Mouse (Mus musculus): ENCODE data around the gene Socs7.

Gene Socs7

DNA sequence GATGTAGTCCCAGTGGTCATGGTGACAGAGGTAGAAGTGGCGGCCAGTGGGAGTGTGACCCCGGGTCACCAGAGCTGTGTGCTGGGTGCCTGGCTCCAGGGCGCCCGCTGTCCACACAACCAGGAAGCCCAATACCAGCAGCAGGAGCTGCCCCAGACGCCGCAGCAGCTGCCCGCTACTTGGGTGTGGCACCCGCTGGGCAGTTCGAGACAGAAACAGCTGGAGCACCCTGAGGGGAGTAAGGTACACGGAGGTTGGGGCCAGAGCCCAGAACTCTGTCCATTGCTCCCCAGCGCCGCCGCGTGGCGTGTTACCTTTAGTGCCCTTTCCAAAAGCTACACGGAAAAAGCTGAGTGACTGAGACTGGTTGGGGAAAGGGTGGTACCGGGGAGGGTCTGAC lies 18.7 kb upstream of the Socs7 start:
- no peak for DNase-seq

DNA sequence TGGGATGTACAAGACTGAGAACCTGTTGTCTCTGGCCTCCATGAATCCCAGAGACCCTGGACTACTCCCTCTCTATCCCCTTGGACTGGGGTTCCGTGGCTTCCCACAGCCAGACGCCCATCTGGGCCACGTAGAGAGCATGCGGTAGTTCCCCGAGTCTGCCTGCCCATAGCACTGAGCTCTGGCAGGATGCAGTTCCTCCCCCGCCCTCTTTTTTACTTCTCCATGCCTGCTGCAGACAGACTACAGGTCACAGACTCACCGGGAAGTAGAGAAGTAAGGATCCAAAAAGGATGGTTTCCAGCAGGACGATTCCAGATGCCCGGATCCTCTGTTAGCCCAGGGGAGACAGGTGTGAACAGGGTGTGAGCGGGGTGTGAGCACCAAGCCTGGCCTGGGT lies 16.9 kb upstream of the Socs7 start:
- DNase-seq = no peak

DNA sequence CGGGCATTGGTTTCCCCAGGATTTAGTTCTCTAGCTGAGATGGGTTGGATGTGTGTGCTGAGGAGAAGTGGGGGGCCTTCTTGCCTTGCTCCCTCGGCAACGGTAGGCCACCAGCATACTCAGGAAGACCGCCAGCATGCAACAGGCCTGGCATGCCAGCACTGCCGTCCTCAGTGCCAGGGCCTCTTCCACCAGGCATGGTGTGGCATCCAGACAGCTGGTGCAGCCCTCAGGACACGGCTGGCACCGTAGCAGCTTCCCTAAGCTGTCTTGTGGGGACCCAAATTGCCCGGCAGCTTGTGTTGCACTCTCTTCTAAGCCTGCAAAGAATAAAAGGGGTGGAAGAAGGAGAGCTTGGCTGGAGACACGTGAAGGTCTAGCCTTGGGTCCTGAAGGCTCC lies 16.0 kb upstream of the Socs7 start:
- DNase-seq = peak; percentile 37 to 62

DNA sequence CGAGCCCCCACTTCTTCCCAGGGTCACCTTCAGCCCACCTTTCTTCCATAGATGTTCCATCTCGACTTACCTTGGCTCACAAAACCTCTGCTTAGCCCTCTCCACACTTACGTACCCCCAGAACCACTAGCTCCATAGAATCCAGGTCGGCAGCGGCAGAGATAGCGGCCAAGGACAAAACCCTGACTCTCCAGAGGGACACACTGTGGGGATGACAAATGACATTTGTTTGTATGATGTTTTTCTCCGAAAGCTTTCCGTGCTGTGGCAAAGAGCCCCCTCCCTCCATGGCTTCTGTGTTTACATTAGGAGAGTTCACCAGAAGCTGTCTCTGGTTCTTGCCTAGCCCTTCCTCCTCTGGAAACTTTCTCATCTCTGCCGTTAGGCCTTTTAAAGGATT lies 15.1 kb upstream of the Socs7 start:
- no peak for DNase-seq

DNA sequence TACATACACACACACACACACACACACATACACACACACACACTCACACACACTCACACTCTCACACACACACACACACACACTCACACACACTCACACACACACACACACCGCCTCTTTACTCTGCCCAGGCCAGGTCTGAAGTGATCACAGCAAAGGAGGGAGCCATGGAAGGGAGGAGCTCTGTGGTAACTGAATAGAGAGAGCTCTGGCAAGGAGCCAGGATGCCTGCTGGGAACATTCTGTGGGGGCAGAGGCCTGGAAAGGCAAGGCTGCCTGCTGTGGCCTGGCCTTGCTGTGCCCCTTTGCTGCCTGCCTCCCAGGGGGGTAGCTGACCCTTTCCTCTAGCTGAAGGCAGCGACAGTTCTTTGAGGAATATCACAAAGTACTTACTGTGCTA lies 12.3 kb upstream of the Socs7 start:
- DNase-seq = peak; percentile 73 to 77

DNA sequence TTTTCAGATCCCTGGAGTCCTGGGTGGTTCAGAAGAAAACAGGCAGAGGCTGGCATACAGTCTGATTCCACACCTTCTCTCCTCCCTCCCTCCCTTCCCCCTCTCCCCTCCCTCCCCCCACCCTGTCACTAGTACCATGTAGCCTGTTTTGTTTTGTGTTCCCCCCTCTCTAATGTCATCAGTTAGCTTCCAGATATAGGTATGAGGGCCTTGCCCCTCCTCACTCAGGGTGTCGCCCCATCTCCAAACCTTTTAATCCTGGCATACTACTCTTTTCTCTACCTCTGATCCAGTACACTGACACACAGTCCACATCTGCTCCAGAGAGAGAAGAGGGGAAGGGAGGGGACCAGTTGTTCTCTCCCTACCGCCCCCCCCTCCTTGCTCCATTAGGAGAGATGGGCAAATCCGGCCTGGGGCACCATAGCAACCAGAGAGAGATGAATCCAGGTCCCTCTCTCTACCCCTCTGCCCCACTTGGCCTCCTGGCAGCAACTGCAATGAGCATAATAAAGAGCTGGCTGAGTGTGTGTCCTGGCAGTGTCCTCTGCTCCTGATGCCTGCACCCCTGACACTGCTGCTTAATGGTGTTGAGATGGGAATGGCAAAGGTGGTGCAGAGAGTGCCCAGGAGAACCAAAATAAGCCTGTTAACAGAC lies 10.2 kb upstream of the Socs7 start, which contains the start of gene Gpr179:
Gene Gpr179 (minus strand): TSS at position 51 of the 658 bp plus-strand sequence.
- DNase-seq = no peak

DNA sequence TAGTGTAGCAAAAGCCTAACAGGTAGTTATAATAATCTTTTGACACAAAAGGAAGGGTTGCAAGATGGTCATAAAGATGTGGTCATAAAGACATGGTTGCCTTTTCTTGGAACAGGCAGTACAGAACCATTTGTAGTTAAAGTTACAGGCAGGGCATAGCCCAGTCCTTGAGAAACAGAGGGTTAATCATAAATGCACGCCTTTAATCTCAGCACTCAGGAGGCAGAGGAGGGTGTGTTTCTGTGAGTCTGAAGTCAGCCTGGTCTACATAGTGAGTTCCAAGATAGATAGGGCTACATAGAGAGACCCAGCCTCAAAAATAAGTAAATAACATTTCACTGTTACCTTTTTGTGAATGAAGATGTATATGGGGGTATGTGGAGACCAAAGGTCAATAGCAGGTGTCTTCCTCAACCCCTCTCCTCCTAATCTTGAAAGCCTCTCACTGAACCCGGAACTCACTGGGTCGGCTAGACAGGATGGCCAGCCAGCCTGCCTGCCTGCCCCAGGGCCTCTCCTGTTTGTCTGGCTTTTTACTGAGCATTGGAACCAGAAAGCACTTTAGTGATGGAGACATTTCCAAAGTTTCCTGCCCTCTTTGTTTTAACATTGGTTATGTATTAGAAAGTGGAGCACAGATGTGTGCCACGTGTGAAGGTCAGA lies 9.3 kb upstream of the Socs7 start:
- no peak for DNase-seq

DNA sequence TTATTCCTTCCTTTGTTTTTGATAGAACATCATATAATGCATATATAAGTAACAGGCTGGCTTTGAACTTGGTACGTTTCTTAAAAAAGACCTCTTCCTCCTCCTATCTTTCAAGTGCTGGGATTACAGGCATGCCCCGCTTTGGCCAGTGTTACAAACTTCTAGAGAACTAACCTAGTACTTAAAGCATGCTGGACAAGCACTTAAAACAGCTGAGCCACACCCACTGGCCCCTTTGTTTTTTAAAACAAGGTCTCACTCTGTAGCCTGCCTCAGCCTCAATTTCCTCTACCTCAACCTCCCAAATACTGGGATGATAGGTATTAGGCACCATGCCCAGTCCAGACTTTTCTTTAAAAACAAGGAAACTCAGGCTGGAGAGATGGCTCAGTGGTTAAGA lies 7.7 kb upstream of the Socs7 start:
- DNase-seq = no peak

DNA sequence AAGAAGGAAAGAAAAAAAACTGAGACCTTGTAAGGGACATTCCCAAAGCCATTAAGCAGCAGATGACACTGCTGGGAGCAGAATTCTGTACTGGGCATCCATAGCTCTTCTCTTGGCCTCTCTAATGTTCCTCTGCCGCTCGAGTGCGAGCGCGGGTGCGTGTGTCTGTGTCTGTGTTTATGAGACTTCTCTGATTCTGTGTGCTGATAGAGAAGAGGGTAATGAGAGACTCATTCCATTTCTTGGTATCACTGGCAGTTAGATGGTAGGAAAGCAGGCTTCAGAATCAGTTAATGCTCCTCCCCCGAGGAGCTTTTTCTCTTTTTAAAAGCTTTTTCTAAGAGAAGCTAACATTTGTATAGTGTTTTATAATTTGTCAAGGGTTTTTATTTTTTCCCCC lies 7.1 kb upstream of the Socs7 start:
- no peak for DNase-seq

DNA sequence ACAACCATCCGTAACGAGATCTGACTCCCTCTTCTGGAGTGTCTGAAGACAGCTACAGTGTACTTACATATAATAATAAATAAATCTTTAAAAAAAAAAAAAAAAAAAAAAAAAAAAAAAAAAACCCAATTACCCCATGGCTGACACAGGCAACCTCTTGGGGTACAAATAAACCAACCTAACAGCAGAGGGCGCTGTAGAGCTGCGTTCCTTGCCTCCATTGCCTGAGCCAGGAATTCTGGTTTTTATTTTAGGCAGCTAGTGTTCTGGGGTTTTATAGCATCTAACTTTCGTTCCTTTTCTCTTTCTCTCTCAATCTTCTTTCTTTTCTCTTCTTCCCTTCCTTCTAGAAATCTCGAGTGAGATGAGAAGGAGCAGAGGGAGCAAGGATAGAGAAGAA lies 4.7 kb upstream of the Socs7 start:
- DNase-seq = peak; percentile 78 to 88

DNA sequence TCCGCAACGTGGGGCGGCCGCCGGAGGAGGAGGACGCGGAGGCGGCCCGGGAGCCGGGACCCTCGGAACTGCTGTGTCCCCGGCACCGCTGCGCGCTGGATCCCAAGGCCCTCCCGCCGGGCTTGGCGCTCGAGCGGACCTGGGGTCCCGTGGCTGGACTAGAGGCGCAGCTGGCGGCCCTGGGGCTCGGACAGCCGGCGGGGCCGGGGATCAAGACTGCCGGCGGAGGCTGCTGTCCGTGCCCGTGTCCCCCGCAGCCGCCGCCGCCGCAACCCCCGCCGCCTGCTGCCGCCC lies 245 bp downstream of the Socs7 start:
- peak; percentile 47 to 55 for DNase-seq

DNA sequence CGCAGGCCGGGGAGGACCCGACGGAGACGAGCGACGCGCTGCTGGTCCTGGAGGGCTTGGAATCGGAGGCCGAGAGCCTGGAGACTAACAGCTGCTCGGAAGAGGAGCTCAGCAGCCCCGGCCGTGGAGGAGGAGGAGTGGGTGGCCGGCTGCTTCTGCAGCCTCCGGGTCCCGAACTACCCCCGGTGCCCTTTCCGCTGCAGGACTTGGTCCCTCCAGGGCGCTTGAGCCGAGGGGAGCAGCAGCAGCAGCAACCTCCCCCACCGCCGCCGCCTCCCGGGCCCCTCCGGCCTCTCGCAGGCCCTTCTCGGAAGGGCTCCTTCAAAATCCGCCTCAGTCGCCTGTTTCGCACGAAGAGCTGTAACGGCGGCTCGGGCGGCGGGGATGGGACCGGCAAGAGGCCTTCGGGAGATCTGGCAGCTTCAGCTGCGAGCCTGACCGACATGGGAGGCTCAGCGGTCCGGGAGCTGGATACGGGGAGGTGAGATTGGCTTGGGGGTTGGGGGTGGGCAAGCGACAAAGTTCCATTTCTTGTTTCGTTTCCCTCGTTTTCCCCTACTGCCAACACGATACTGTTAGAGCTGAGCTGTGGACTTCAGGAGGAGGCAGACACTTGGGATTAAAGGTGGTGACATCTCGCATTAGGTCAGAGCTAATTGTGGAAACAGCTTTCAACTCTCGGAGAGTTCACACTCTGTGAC lies 742 bp downstream of the Socs7 start:
- DNase-seq = peak in 1 of 2 experiments; percentile 45

DNA sequence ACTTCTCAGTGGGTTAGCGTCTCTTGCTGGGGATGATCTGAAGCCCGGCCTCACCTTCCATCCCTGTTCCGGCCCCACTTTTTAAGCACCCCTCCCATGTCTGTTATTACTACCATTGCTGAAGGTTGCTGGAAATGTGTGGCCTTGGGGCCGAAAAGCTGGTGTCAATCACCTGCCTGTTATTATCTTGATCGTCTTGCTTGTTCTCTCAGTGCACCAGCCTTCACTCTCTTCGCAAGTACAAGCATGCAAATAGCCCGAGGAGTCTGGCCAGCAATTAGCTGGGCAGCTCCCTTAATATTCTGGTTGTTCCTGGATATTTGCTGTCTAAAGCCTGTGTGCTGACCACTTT lies 1.3 kb downstream of the Socs7 start:
- peak in 1 of 2 experiments; percentile 39 for DNase-seq

DNA sequence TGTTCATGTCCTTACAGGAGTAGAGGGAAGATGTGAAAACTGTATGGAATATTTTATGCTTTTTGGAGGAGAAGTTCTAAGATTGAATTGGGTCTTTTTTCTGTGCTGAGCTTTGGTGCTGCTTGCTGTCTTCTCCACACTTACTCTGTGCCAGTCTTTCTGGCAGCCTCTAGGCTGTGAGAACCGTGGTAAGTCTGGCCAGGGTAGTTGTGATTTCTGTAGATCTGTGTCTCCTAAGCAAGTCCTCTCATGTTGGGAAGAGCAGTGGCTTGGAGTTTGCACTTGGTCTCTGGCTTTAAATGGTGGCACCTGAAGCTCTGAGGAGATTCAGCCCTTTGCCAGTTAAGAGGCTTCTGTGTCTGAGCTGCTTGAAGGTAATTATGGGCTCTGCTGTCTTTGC lies 3.2 kb downstream of the Socs7 start:
- no peak for DNase-seq

DNA sequence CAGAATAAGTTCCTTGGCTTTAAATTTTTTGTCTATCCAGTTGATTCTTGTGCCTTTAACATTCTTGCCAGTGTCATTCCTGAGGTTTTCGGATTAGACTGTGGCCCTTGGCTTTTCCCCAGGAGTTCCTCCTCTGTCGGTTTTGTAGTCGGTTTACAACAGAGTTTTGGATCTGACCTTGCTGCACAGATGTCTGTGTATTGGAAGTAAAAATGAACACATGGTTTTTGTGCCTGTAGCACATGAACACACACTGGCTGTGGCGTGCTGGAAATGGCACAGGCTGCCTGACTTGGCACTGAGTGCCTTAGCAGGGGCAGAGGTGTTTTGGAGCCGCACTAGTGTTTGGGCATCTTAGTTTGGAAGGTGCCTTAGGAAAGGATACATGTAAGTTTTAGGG lies 6.2 kb downstream of the Socs7 start:
- peak; percentile 45 to 52 for DNase-seq

DNA sequence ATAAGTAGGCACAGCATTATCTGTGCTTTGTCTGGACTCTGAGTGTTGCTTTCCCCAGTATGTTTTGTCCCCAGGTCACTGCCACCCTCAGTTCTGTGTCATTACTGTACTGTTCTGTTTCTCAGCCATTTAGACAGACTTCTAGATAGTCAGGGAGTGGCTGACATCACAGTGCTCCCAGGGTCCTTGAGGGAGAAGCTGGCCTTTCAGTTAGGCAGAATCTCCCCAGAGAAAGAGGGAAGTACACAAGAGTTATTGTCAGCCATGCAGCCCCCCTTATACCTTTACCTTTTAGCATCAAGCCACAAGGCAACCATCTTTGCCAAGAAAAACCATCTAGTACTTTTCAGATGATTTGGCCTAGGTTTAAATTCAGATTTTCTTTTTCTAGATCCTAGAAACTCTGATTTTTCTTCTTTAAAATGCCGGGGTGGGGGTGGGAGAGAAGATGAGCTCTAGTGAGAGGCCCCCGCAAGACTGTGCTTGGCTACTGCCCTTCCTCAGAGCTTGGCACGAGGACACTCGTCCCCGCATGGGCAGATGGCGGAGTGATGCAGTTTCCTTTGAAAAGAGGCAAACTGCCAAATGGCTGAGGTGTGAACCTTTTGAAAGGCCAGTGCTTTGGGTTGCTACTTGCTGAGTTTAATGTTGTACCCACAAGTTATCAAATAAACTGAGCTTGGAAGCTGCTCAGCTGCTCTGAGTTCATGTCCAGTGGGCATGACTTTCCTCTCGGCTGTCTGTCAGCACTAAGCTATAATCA lies 8.2 kb downstream of the Socs7 start:
- DNase-seq = peak; percentile 91 to 93

DNA sequence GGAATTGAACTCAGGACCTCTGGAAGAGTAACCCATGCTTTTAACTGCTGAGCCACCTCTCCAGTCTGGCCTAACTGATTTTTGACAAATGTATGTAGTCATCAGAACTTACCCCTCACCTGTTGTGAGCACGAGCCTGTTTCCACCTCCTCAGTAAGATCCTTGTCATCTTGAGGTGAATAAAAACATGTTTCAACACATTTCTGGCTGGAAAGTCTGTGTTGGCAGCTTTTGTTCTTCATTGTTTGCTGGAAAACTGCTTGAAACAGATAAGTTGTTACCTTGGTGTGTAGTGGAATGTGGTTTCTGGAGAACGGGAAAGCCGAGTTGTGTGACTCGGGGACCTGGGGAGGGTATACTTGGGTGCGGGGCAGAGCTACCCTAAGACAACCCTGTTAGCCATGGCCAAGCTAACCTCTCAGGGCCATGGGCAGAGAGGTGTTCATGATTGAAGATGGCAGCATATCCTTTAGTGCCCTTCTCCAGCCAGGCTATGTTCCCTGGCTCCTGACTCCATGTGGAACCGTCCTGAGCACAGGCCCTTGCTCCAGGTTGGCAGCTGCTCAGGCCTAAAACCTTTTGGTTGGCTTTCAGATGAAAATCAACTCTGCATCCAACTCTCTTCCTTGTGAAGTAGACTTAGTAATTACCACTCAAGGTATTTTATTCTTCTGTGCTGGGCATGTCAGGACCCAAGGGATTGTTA lies 10.0 kb downstream of the Socs7 start:
- peak; percentile 61 to 63 for DNase-seq

DNA sequence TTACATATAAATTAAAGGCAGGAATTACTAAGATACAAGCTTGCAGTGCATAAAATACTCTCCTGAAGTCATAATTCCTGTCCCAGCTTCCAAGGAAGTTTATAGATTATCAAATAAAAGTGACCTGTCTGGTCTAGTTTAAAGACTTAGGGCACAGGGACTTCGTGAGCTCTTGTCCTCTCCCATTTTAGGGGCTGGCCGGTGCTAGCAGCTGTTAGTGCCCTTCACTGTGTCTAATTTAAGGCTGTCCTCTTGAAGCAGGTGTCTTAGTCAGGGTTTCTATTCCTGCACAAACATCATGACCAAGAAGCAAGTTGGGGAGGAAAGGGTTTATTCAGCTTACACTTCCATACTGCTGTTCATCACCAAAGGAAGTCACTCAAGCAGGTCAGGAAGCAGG lies 11.1 kb downstream of the Socs7 start:
- DNase-seq = no peak

DNA sequence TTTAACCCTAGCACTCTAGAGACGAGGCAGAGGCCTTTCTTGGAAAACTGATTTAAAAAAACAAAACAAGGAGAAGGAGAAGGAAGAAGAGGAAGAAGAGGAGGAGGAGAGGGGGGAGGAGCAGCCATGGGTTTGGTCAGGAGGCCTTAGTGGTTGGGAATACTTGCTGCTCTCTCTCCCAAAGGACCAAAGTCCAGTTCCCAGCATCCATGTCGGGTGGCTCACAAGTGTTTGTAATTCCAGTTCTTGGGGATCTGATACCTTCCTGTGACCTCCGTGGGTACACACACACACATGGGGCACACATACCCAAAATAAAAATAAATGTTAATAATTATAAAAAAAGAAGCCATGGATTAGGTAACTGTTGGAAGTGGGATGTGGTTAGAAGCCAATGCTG lies 17.7 kb downstream of the Socs7 start:
- DNase-seq = no peak

DNA sequence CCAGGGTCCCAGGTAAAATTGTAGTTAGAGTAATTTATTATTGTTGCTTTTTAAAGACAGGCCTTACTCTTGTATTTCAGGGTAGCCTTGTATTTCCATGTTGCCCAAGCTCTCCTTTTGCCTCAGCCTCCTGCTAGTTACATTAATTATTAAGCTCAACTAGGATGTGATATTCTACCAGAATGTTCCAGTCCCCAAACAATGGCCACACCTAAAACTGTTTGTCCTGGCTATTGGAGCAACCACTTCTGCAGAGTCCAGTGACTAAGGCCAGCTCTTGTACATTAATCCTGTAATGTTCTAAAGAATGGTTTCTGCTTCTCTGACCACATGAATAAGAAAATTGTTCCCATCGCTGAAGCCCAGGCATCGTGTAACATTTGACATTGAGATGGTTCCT lies 20.7 kb downstream of the Socs7 start:
- DNase-seq = no peak

DNA sequence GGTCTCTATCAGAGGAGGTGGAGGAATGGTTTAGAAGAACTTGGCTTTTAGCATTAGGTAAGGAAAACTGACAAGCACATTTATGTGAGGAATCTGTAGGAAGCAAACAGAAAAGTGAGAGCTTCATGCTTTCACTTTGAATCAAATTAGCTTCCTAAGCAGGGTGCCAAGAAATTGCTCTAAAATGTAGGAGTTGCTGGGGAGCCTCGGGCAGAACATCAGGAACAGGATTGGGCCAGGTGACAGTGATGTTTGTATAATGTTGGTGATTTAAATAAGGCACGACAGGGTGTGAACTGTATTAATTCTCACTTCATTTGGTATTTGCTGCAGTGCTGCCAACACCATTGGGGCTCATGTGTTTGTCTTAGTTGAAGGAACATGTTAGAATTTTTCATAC lies 21.4 kb downstream of the Socs7 start:
- DNase-seq = no peak

DNA sequence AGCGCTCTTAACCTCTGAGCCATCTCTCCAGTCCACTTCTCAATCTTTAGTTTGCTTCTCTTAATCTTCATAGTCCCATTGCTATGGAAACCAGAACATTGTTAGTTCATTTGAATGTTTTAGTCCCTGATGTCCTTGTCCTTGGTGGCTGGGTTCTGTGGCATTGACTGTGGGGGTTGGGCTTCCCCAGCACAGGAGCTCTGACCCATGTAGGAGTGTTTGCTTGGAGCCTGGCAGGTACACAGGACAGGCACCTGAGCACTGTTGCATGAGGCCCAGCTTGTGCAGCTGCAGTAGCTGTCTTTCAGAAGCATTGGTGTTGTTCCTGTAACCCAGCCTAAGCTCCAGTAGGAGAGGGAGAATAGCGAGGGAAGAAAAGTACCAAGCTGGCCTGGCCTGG lies 25.5 kb downstream of the Socs7 start:
- no peak for DNase-seq

DNA sequence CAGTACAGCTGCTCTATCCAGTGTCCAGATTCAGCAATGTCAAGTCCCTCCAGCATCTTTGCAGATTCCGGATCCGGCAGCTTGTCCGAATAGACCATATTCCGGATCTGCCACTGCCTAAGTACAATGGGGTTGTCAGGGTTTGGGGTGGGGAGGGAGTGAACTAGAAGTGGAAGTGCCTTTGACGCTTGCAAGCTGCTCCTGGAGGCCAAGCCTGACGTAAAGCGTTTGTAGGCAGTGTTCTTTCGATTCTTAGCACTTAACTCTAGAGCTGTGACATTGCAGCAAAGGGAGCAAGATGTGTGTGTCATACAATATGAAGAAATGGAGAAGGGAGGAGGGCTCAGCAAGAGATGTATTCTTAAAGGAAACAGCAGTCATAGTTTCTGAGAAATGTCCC lies 26.8 kb downstream of the Socs7 start:
- DNase-seq = no peak
